Mouse (Mus musculus): Measurements from ENCODE around the gene Birc3. TPM values are rescaled to one million over a fixed set of nuclear protein-coding genes. Genes with fewer than 3 reads are reported as not detected.

Birc3 gene
- total and polyA plus RNA-seq, 3 experiments, result 11.6 to 26.5 TPM; not detected in 1

DNA sequence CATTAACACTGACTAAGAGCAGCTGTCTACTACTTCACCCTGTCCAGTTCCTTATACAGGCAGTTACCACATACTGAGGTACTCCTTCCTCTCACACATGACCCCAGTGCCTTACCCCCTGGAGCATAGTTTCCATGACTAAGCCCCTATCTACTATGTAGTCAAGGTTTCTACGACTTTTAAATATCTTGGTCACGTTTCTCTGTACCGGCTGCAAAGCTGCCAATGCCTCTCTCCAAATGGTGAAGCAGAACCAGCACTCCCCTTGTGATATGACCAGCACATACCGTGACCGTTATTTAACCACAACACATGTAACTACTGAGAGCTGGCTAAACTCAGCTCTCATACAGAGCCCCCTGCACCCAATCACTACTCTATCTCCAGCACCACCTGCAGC, 48.1 kb downstream of the Birc3 start:
- TF ChIP-seq MYC (IDR thresholded peaks at IDR 0.05; ENCODE audit: low read depth, low read length) (no peak), MXI1 (IDR thresholded peaks at IDR 0.05; ENCODE audit: low read depth, low read length) (no peak), NELFE (IDR thresholded peaks at IDR 0.05; ENCODE audit: low read depth, low read length) (no peak), UBTF (IDR thresholded peaks at IDR 0.05; ENCODE audit: borderline replicate concordance, insufficient read depth, low read depth, low read length) (no peak), E2F4 (IDR thresholded peaks at IDR 0.05; ENCODE audit: borderline replicate concordance, low read depth, low read length) (no peak), JUND (IDR thresholded peaks at IDR 0.05; ENCODE audit: low read depth, low read length) (no peak), ZKSCAN1 (IDR thresholded peaks at IDR 0.05; ENCODE audit: low read depth, low read length) (no peak), POLR2AphosphoS5 (IDR thresholded peaks at IDR 0.05; ENCODE audit: borderline replicate concordance, low read depth, low read length) (no peak), ZNF384 (IDR thresholded peaks at IDR 0.05; ENCODE audit: low read depth, low read length) (no peak)
- H3K4me1 ChIP-seq (ENCODE audit: control insufficient read depth in 1 of 2, insufficient read depth in 2 of 2, low read length in 2 of 2), result peaks cover 9 to 12% of the 10 kb centered on the region in 2 experiments
- H3K9me3 ChIP-seq (replicated peaks; ENCODE audit: insufficient read depth, low read length), result no peaks in the 10 kb centered on the region
- H3K9ac ChIP-seq (ENCODE audit: control insufficient read depth, low read depth, low read length, poor library complexity, severe bottlenecking), result no peak overlapping the region
- H3K27ac ChIP-seq (ENCODE audit: control insufficient read depth, low read depth, low read length), result no peak overlapping the region
- no peak for DNase-seq (ENCODE audit: low read depth, low spot score)
- H3K4me3 ChIP-seq (ENCODE audit: control insufficient read depth in 1 of 2, insufficient read depth in 1 of 2, low read depth in 2 of 2, low read length in 2 of 2), result no peak overlapping the region
- H3K27me3 ChIP-seq (ENCODE audit: control insufficient read depth in 1 of 2, insufficient read depth in 2 of 2, low read length in 2 of 2), result no peaks in the 10 kb centered on the region
- H3K36me3 ChIP-seq (ENCODE audit: control insufficient read depth in 1 of 2, insufficient read depth in 2 of 2, low read length in 2 of 2), result peaks cover 21 to 22% of the 10 kb centered on the region in 2 experiments
- peaks cover 25% of the 10 kb centered on the region for H3K79me2 ChIP-seq (ENCODE audit: control insufficient read depth, insufficient read depth, low read length, poor library complexity)

DNA sequence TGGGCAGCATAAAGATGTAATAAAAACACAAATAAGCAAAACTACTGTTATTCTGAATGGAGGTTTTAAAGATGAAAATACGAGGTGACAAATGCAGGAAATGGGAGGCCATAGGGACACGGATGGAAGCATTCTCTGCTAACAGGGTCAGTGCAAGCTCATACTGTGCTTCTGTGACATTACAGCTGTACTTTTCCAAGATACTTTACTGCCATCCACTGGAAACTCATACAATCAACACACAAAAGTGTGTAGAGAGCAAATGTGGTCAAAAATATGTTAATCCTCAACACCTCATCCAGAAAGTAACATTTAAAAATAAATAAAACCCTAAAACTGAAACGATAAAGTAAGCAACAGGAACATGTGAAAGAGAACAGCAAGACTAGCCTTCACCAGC, 50.2 kb downstream of the Birc3 start:
- H3K36me3 ChIP-seq (ENCODE audit: control insufficient read depth in 1 of 2, insufficient read depth in 2 of 2, low read length in 2 of 2), result peaks cover 6 to 39% of the 10 kb centered on the region in 2 experiments
- H3K9me3 ChIP-seq (replicated peaks; ENCODE audit: insufficient read depth, low read length), result no peaks in the 10 kb centered on the region
- TF ChIP-seq SMC3 (IDR thresholded peaks at IDR 0.05; ENCODE audit: low read depth, low read length), result peak; percentile 26
- no peak for TF ChIP-seq USF1 (IDR thresholded peaks at IDR 0.05; ENCODE audit: low read depth, low read length)
- TF ChIP-seq MEF2A (IDR thresholded peaks at IDR 0.05; ENCODE audit: extremely low read depth, insufficient replicate concordance, low read depth, low read length, poor library complexity, severe bottlenecking), result no peak
- TF ChIP-seq RAD21 (IDR thresholded peaks at IDR 0.05; ENCODE audit: low read depth, low read length), result peak; percentile 36
- peak in 1 of 3 experiments; percentile 23; a peak in 2 of 6 replicates for TF ChIP-seq CTCF (IDR thresholded peaks at IDR 0.05 in 2 of 3, conservative IDR thresholded peaks at IDR 0.05 in 1 of 3; ENCODE audit: control insufficient read depth in 1 of 3, insufficient read depth in 1 of 3, low read depth in 2 of 3, low read length in 3 of 3, poor library complexity in 1 of 3, severe bottlenecking in 1 of 3)
- peaks cover 11% of the 10 kb centered on the region for H3K79me2 ChIP-seq (ENCODE audit: control insufficient read depth, insufficient read depth, low read length, poor library complexity)
- DNase-seq (ENCODE audit: low read depth, low spot score), result no peak
- peaks cover 0 to 6% of the 10 kb centered on the region in 2 experiments; a peak in 2 of 4 replicates for H3K4me1 ChIP-seq (ENCODE audit: control insufficient read depth in 1 of 2, insufficient read depth in 2 of 2, low read length in 2 of 2)
- H3K4me3 ChIP-seq (ENCODE audit: control insufficient read depth in 1 of 2, insufficient read depth in 1 of 2, low read depth in 2 of 2, low read length in 2 of 2), result no peak overlapping the region
- no peaks in the 10 kb centered on the region for H3K27me3 ChIP-seq (ENCODE audit: control insufficient read depth in 1 of 2, insufficient read depth in 2 of 2, low read length in 2 of 2)
- H3K9ac ChIP-seq (ENCODE audit: control insufficient read depth, low read depth, low read length, poor library complexity, severe bottlenecking), result no peak overlapping the region
- H3K27ac ChIP-seq (ENCODE audit: control insufficient read depth, low read depth, low read length), result no peak overlapping the region

DNA sequence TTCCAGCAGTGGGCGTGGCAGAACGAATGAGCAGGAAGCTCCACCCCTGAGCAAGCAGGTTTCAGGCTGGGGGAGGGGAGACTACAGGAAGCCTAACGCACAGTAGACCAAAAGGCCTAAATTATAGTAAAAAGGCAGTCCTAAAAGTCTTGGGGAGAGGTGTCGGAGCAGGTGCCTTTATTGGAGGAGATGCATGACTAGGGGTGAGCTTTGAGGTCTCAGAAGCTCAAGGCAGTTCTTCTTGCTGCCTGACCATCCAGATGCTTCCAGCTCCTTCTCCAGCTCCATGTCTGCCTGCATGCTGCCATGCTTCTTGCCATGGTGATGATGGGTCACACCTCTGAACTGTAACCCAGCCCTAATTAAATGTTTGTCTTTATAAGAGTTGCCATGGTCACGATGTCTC, 67.9 kb downstream of the Birc3 start:
- peak; percentile 81 for DNase-seq (ENCODE audit: low read depth, low spot score)
- peak overlapping the region; percentile 21 for H3K9ac ChIP-seq (ENCODE audit: control insufficient read depth, low read depth, low read length, poor library complexity, severe bottlenecking)
- H3K79me2 ChIP-seq (ENCODE audit: control insufficient read depth, insufficient read depth, low read length, poor library complexity), result 0 out of 2 replicates have a peak, but pooled peaks cover 1% of the 10 kb centered on the region
- H3K27ac ChIP-seq (ENCODE audit: control insufficient read depth, low read depth, low read length), result peak overlapping the region; percentile 50
- no peaks in the 10 kb centered on the region for H3K9me3 ChIP-seq (replicated peaks; ENCODE audit: insufficient read depth, low read length)
- no peaks in the 10 kb centered on the region for H3K27me3 ChIP-seq (ENCODE audit: control insufficient read depth in 1 of 2, insufficient read depth in 2 of 2, low read length in 2 of 2)
- peaks cover 0 to 4% of the 10 kb centered on the region in 2 experiments; a peak in 1 of 4 replicates for H3K4me1 ChIP-seq (ENCODE audit: control insufficient read depth in 1 of 2, insufficient read depth in 2 of 2, low read length in 2 of 2)
- peak; percentile 23; the same call in 1 of the 2 replicates for TF ChIP-seq MAX (IDR thresholded peaks at IDR 0.05; ENCODE audit: low read length)
- no peak for TF ChIP-seq TAL1 (IDR thresholded peaks at IDR 0.05; ENCODE audit: low read length)
- peak; percentile 35; the same call in 1 of the 2 replicates for TF ChIP-seq TBP (IDR thresholded peaks at IDR 0.05; ENCODE audit: low read depth, low read length)
- H3K4me3 ChIP-seq (ENCODE audit: control insufficient read depth in 1 of 2, insufficient read depth in 1 of 2, low read depth in 2 of 2, low read length in 2 of 2), result peak overlapping the region in 1 of 2 experiments; percentile 0; a peak in 1 of 4 replicates
- H3K36me3 ChIP-seq (ENCODE audit: control insufficient read depth in 1 of 2, insufficient read depth in 2 of 2, low read length in 2 of 2), result no peaks in the 10 kb centered on the region; a peak in 1 of 4 replicates
